Mouse (Mus musculus) myocyte (in vitro differentiated cells): ENCODE measurements at regions not wholly inside any gene's neighbourhood (a gene's known extent, or its start where the extent isn't known, plus 50 kb on each side); places are given as distances from the start of the nearest gene placed in this dataset.

Experiments used
- H3K27me3 ChIP-seq: one replicate; pipeline ENCODE4 v1.6.1; 2011; ENCODE audit not compliant: control insufficient read depth, insufficient read depth, insufficient read length
- H3K36me3 ChIP-seq: one replicate; pipeline ENCODE4 v1.6.1; 2011; ENCODE audit not compliant: control insufficient read depth, insufficient read depth
- H3K4me2 ChIP-seq: one replicate; pipeline ENCODE4 v1.6.1; 2011; ENCODE audit warnings: low read depth, control low read depth
- H3K4me3 ChIP-seq: one replicate; pipeline ENCODE4 v1.5.1; 2011; ENCODE audit warnings: mild to moderate bottlenecking, control low read depth, moderate library complexity
- H3K79me2 ChIP-seq: one replicate; pipeline ENCODE4 v1.6.1; 2011; ENCODE audit not compliant: control insufficient read depth, insufficient read depth
- H3ac ChIP-seq: one replicate; pipeline ENCODE4 v1.6.1; 2011; ENCODE audit not compliant: control insufficient read depth, insufficient read length
- CEBPB ChIP-seq: IDR thresholded peaks from 2 replicates; pipeline ENCODE4 v1.6.1; 2011; ENCODE audit warnings: mild to moderate bottlenecking, moderate library complexity; ENCODE audit not compliant: poor library complexity, insufficient read depth, severe bottlenecking
- E2F4 ChIP-seq: IDR thresholded peaks from one replicate; pipeline ENCODE4 v1.6.1; 2011; ENCODE audit warnings: mild to moderate bottlenecking, control low read depth, moderate library complexity; ENCODE audit not compliant: insufficient read depth
- MAX ChIP-seq: IDR thresholded peaks from one replicate; pipeline ENCODE4 v1.6.1; 2011; ENCODE audit warnings: low read depth, mild to moderate bottlenecking, control low read depth
- MYOD1 ChIP-seq, 3 experiments: IDR thresholded peaks; one replicate each; pipeline ENCODE4 v1.6.1; 2011; ENCODE audit warnings: control low read depth in 2 of 3, low read depth in 2 of 3, mild to moderate bottlenecking in 2 of 3, moderate library complexity in 1 of 3; ENCODE audit not compliant: insufficient read length in 2 of 3, control insufficient read depth in 1 of 3
- MYOG ChIP-seq, 3 experiments: IDR thresholded peaks; one replicate each; pipeline ENCODE4 v1.6.1; 2011; ENCODE audit warnings: control low read depth in 2 of 3, low read depth in 2 of 3, mild to moderate bottlenecking in 2 of 3; ENCODE audit not compliant: insufficient read length in 2 of 3, control insufficient read depth in 1 of 3, insufficient read depth in 1 of 3
- POLR2A ChIP-seq: IDR thresholded peaks from one replicate; pipeline ENCODE4 v1.6.1; 2011; ENCODE audit warnings: low read depth, mild to moderate bottlenecking, control low read depth, moderate library complexity; ENCODE audit not compliant: insufficient read length
- POLR2AphosphoS2 ChIP-seq: IDR thresholded peaks from one replicate; pipeline ENCODE4 v1.6.1; 2011; ENCODE audit warnings: low read depth, control low read depth; ENCODE audit not compliant: insufficient read length
- REST ChIP-seq: IDR thresholded peaks from one replicate; pipeline ENCODE4 v1.6.1; 2011; ENCODE audit warnings: mild to moderate bottlenecking, control low read depth, moderate library complexity; ENCODE audit not compliant: insufficient read depth, insufficient read length
- SRF ChIP-seq: IDR thresholded peaks from one replicate; pipeline ENCODE4 v1.6.1; 2011; ENCODE audit warnings: low read depth; ENCODE audit not compliant: control insufficient read depth, insufficient read length
- TCF12 ChIP-seq: IDR thresholded peaks from one replicate; pipeline ENCODE4 v1.6.1; 2011; ENCODE audit warnings: mild to moderate bottlenecking, control low read depth; ENCODE audit not compliant: poor library complexity, insufficient read depth, severe bottlenecking
- TCF3 ChIP-seq: IDR thresholded peaks from one replicate; pipeline ENCODE4 v1.6.1; 2011; ENCODE audit warnings: low read depth, control low read depth; ENCODE audit not compliant: insufficient read length
- USF1 ChIP-seq: IDR thresholded peaks from one replicate; pipeline ENCODE4 v1.6.1; 2011; ENCODE audit warnings: low read depth, mild to moderate bottlenecking, control low read depth, moderate library complexity

- Histone ChIP-seq H3ac (no peak overlapping the region), H3K36me3 (no peaks in the 10 kb centered on the region), H3K27me3 (no peaks in the 10 kb centered on the region), H3K4me3 (no peak overlapping the region), H3K4me2 (peak overlapping the region; percentile 60), H3K79me2 (no peaks in the 10 kb centered on the region)
- TF ChIP-seq REST (no peak), POLR2AphosphoS2 (no peak), MYOD1 (IDR thresholded peaks at IDR 0.05; ENCODE audit: control insufficient read depth in 1 of 3, insufficient read length in 2 of 3, low read depth in 2 of 3) (peak; percentile 76 to 95 (median 95)), USF1 (no peak), CEBPB (no peak), TCF12 (peak; percentile 81), POLR2A (no peak), SRF (peak; percentile 31), MAX (no peak), TCF3 (peak; percentile 63), E2F4 (no peak), MYOG (IDR thresholded peaks at IDR 0.05; ENCODE audit: control insufficient read depth in 1 of 3, insufficient read depth in 1 of 3, insufficient read length in 2 of 3, low read depth in 2 of 3) (peak; percentile 62 to 97 (median 95))
These were observed 282.7 kb upstream of the Lyplal1 start for GRCm38 (mm10) chr1:186399762-186400161.

DNA sequence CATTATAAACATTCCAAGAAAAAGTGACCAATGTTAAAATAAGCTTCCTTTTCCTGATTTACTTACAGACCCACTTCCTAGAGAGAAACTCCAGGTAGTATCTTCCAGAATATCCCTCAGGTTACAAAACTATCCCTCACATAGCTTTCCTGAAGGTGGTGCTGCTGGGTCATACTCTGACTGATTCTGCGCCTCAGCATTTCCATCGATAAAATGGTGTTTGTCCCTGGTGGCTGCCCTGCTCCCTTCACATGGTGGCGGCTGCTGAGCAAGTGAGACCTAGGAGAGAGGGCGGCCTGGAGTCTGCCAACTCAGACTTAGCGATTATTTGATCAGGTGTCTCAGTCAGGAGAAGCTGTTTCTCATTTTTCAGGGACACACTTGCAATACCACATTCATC is 275.9 kb upstream of the Lyplal1 start:
- no peaks in the 10 kb centered on the region for H3K36me3 ChIP-seq
- TF ChIP-seq CEBPB (no peak), POLR2AphosphoS2 (no peak), SRF (no peak), MYOD1 (IDR thresholded peaks at IDR 0.05; ENCODE audit: control insufficient read depth in 1 of 3, insufficient read length in 2 of 3, low read depth in 2 of 3) (no peak), TCF12 (no peak), TCF3 (no peak)
- H3K27me3 ChIP-seq: no peaks in the 10 kb centered on the region
- H3K4me3 ChIP-seq: no peak overlapping the region
- H3ac ChIP-seq: no peak overlapping the region
- H3K4me2 ChIP-seq: no peak overlapping the region
- no peaks in the 10 kb centered on the region for H3K79me2 ChIP-seq

DNA sequence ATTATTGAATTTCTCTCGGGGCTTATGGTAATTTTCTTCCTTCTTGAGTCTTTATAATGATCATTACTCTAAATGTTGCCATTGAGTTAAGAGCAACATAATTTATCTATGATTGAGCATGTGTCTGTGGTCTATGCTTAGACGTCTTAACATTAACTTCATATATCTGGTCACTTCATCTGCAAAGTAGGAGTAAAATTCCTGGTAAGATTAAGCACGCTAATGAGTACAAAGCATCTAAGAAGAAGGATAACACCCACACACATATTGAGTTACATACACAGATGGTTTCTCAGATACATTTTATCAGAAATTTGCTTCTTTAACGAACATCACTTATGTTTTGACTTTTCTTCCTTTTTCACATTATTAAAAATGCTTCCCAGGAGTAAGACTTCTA is 267.3 kb upstream of the Lyplal1 start:
- H3K79me2 ChIP-seq: no peaks in the 10 kb centered on the region
- no peaks in the 10 kb centered on the region for H3K27me3 ChIP-seq
- TF ChIP-seq TCF12 (no peak), REST (no peak), SRF (no peak), USF1 (no peak), MAX (no peak), POLR2A (no peak), POLR2AphosphoS2 (no peak), MYOD1 (IDR thresholded peaks at IDR 0.05; ENCODE audit: control insufficient read depth in 1 of 3, insufficient read length in 2 of 3, low read depth in 2 of 3) (no peak), E2F4 (no peak), MYOG (IDR thresholded peaks at IDR 0.05; ENCODE audit: control insufficient read depth in 1 of 3, insufficient read depth in 1 of 3, insufficient read length in 2 of 3, low read depth in 2 of 3) (no peak), TCF3 (no peak), CEBPB (no peak)
- no peak overlapping the region for H3ac ChIP-seq
- no peak overlapping the region for H3K4me2 ChIP-seq
- no peaks in the 10 kb centered on the region for H3K36me3 ChIP-seq
- no peak overlapping the region for H3K4me3 ChIP-seq

DNA sequence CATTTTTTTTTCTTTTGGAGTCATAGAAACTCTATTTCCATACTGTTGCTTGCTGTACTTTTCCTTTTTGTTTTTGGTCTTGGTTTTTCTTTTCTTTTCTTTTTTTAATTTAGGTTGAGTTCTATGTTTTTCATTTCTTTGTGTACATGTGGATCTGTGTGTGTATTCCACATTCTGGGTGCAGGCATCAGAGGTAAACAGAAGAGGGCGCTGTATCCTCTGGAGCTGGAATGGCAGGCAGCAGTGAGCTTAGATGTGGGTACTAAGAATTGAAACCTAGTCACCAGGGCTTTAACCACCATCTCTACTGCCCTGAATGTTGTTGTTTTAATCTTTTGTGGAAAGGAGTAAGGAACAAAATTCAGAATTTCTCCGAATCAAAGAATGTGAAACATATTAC is 266.3 kb upstream of the Lyplal1 start:
- no peak overlapping the region for H3K4me2 ChIP-seq
- no peaks in the 10 kb centered on the region for H3K36me3 ChIP-seq
- H3K27me3 ChIP-seq: no peaks in the 10 kb centered on the region
- H3K4me3 ChIP-seq: no peak overlapping the region
- H3ac ChIP-seq: no peak overlapping the region
- H3K79me2 ChIP-seq: no peaks in the 10 kb centered on the region
- no peak for TF ChIP-seq REST
- TF ChIP-seq MAX: no peak
- no peak for TF ChIP-seq TCF3
- no peak for TF ChIP-seq USF1
- no peak for TF ChIP-seq MYOG (IDR thresholded peaks at IDR 0.05; ENCODE audit: control insufficient read depth in 1 of 3, insufficient read depth in 1 of 3, insufficient read length in 2 of 3, low read depth in 2 of 3)
- no peak for TF ChIP-seq TCF12
- TF ChIP-seq MYOD1 (IDR thresholded peaks at IDR 0.05; ENCODE audit: control insufficient read depth in 1 of 3, insufficient read length in 2 of 3, low read depth in 2 of 3): no peak
- TF ChIP-seq POLR2A: no peak
- TF ChIP-seq POLR2AphosphoS2: no peak
- no peak for TF ChIP-seq E2F4
- no peak for TF ChIP-seq CEBPB
- no peak for TF ChIP-seq SRF

DNA sequence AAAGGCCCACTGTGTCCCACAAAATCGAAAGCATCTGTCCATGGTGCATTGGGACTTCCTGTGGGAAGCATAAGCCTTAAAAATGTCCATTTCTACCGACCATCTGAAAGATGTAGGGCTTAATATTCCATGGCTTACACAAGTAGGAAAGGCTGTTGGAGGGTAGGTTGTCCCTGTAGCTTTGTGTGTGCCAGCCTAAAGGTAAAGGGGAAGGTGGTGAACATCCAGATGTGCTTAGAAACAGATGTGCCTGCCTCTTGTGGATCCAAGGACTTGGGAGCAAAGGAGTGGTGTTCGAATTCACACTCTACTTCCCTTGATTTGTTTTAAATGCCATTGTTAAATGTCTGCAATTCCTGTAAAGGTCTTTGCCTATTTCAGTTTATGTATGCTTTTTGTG is 265.9 kb upstream of the Lyplal1 start:
- no peaks in the 10 kb centered on the region for H3K36me3 ChIP-seq
- H3K4me2 ChIP-seq: no peak overlapping the region
- no peak overlapping the region for H3K4me3 ChIP-seq
- H3K27me3 ChIP-seq: no peaks in the 10 kb centered on the region
- no peak for TF ChIP-seq MYOG (IDR thresholded peaks at IDR 0.05; ENCODE audit: control insufficient read depth in 1 of 3, insufficient read depth in 1 of 3, insufficient read length in 2 of 3, low read depth in 2 of 3)
- no peak for TF ChIP-seq USF1
- TF ChIP-seq TCF12: no peak
- no peak for TF ChIP-seq SRF
- TF ChIP-seq TCF3: no peak
- no peak for TF ChIP-seq REST
- no peak for TF ChIP-seq MYOD1 (IDR thresholded peaks at IDR 0.05; ENCODE audit: control insufficient read depth in 1 of 3, insufficient read length in 2 of 3, low read depth in 2 of 3)
- TF ChIP-seq CEBPB: no peak
- no peak for TF ChIP-seq POLR2A
- TF ChIP-seq E2F4: no peak
- TF ChIP-seq POLR2AphosphoS2: no peak
- TF ChIP-seq MAX: no peak
- H3ac ChIP-seq: no peak overlapping the region
- H3K79me2 ChIP-seq: no peaks in the 10 kb centered on the region
